Mouse (Mus musculus): ENCODE results near the gene Man1a.

GRCm38 (mm10) chr10:54092081-54092480 is 15.7 kb upstream of the Man1a start:
- TF ChIP-seq CTCF (IDR thresholded peaks at IDR 0.05), result no peak
- no peak for TF ChIP-seq POLR2A (IDR thresholded peaks at IDR 0.05; ENCODE audit: insufficient read depth, low read depth, low read length)
- TF ChIP-seq EP300 (IDR thresholded peaks at IDR 0.05; ENCODE audit: insufficient read depth, low read depth, low read length), result no peak

All from heart, adult 2 months (tissue).